Mouse (Mus musculus) forebrain, embryonic 14.5 days (tissue): ENCODE measurements at regions not wholly inside any gene's neighbourhood (a gene's known extent, or its start where the extent isn't known, plus 50 kb on each side); places are given as distances from the start of the nearest gene placed in this dataset.
A peak's percentile ranks its signal among the peaks of the same experiment; 100 is the strongest.

ENCODE experiments used
- ATAC-seq: fragments of 200-750 bp; cut with Nextera tagmentation; 2 replicates; pipeline ENCODE4 v1.8.0; 2017; ENCODE audit warnings: mild to moderate bottlenecking, moderate library complexity
- DNase-seq: peaks from one replicate; pipeline ENCODE4 v3.0.0-alpha.2; 2015; ENCODE audit warnings: low spot score
- H3K27ac ChIP-seq: fragments of 300-500 bp; sonication (generic); 2 replicates; pipeline ENCODE4 v1.5.1; 2014; ENCODE audit warnings: low read depth, mild to moderate bottlenecking, control low read depth, low read length, moderate library complexity
- H3K27me3 ChIP-seq: fragments of 300-500 bp; sonication (generic); replicated peaks from 2 replicates; pipeline ENCODE4 v1.6.1; 2014; ENCODE audit warnings: low read length, control low read depth, mixed read lengths; ENCODE audit not compliant: control insufficient read depth, insufficient read depth
- H3K36me3 ChIP-seq: fragments of 300-500 bp; sonication (generic); 2 replicates; pipeline ENCODE4 v1.6.1; 2014; ENCODE audit warnings: low read length, control low read depth; ENCODE audit not compliant: control insufficient read depth, insufficient read depth
- H3K4me1 ChIP-seq: fragments of 300-500 bp; sonication (generic); 2 replicates; pipeline ENCODE4 v1.6.1; 2014; ENCODE audit warnings: antibody characterized with exemption, low read length, control low read depth; ENCODE audit not compliant: control insufficient read depth, insufficient read depth
- H3K4me2 ChIP-seq: fragments of 300-500 bp; sonication (generic); 2 replicates; pipeline ENCODE4 v1.6.1; 2014; ENCODE audit warnings: mild to moderate bottlenecking, control low read depth, low read length
- H3K4me3 ChIP-seq: fragments of 300-500 bp; sonication (generic); 2 replicates; pipeline ENCODE4 v1.5.1; 2014; ENCODE audit warnings: low read depth, low read length, control low read depth
- H3K9ac ChIP-seq: fragments of 300-500 bp; sonication (generic); 2 replicates; pipeline ENCODE4 v1.6.1; 2014; ENCODE audit warnings: mild to moderate bottlenecking, low read length, control low read depth, moderate library complexity
- H3K9me3 ChIP-seq: fragments of 300-500 bp; sonication (generic); replicated peaks from 2 replicates; pipeline ENCODE4 v1.6.1; 2016; ENCODE audit warnings: low read length, control low read depth, mixed read lengths; ENCODE audit not compliant: control insufficient read depth
- WGBS: fragments of 180-500 bp; shearing (Covaris S2); extraction: QIAGEN DNeasy Blood & Tissue Kit; methylation state at CpG from one replicate; pipeline ENCODE4 v1.1.7; 2014; 5-methylcytosine and 5-hydroxymethylcytosine counted together

- no peaks in the 10 kb centered on the region for H3K36me3 ChIP-seq
- DNase-seq = no peak
- no peak overlapping the region for H3K4me2 ChIP-seq
- H3K27me3 ChIP-seq = no peaks in the 10 kb centered on the region
- no peaks in the 10 kb centered on the region for H3K9me3 ChIP-seq
- WGBS = 44% methylated on average over 3 of the region's 3 CpGs
- no peak overlapping the region for H3K9ac ChIP-seq
- no peak overlapping the region for H3K4me3 ChIP-seq
- no peak overlapping the region for H3K27ac ChIP-seq
- no peaks in the 10 kb centered on the region for H3K4me1 ChIP-seq
- ATAC-seq = no peak
Observed at GRCm38 (mm10) chr3:8123141-8123540, 1486.7 kb downstream of the Zfp704 start.

GRCm38 (mm10) chr3:8098291-8098690 lies 1478.0 kb upstream of the 1700008P02Rik start:
- no peaks in the 10 kb centered on the region for H3K27me3 ChIP-seq
- no peaks in the 10 kb centered on the region for H3K4me1 ChIP-seq
- no peaks in the 10 kb centered on the region for H3K36me3 ChIP-seq
- DNase-seq = no peak
- ATAC-seq = no peak
- WGBS = 86% methylated on average over 1 of the region's 1 CpGs
- no peak overlapping the region for H3K4me2 ChIP-seq
- no peak overlapping the region for H3K27ac ChIP-seq
- no peak overlapping the region for H3K4me3 ChIP-seq
- no peaks in the 10 kb centered on the region for H3K9me3 ChIP-seq
- H3K9ac ChIP-seq = no peak overlapping the region

- DNase-seq (no peak), ATAC-seq (no peak)
- Histone ChIP-seq H3K9me3 (no peaks in the 10 kb centered on the region), H3K27ac (no peak overlapping the region), H3K4me3 (no peak overlapping the region), H3K36me3 (no peaks in the 10 kb centered on the region), H3K9ac (no peak overlapping the region), H3K4me2 (no peak overlapping the region), H3K27me3 (no peaks in the 10 kb centered on the region), H3K4me1 (no peaks in the 10 kb centered on the region)
- WGBS = 79% methylated on average over 2 of the region's 2 CpGs
Observed at GRCm38 (mm10) chr3:8084749-8085148, 1464.5 kb upstream of the 1700008P02Rik start.

GRCm38 (mm10) chr3:8053711-8054110 lies 1433.5 kb upstream of the 1700008P02Rik start:
- no peak overlapping the region for H3K27ac ChIP-seq
- DNase-seq (no peak), ATAC-seq (no peak)
- H3K9ac ChIP-seq = no peak overlapping the region
- no peak overlapping the region for H3K4me3 ChIP-seq
- no peaks in the 10 kb centered on the region for H3K9me3 ChIP-seq
- no peaks in the 10 kb centered on the region for H3K36me3 ChIP-seq
- no peaks in the 10 kb centered on the region for H3K27me3 ChIP-seq
- no peaks in the 10 kb centered on the region for H3K4me1 ChIP-seq
- no peak overlapping the region for H3K4me2 ChIP-seq

- no peaks in the 10 kb centered on the region for H3K27me3 ChIP-seq
- no peak overlapping the region for H3K4me3 ChIP-seq
- no peak overlapping the region for H3K9ac ChIP-seq
- no peak overlapping the region for H3K27ac ChIP-seq
- 86% methylated on average over 4 of the region's 4 CpGs for WGBS
- H3K4me1 ChIP-seq = no peaks in the 10 kb centered on the region
- DNase-seq (no peak), ATAC-seq (no peak)
- H3K4me2 ChIP-seq = no peak overlapping the region
- H3K9me3 ChIP-seq = no peaks in the 10 kb centered on the region
- no peaks in the 10 kb centered on the region for H3K36me3 ChIP-seq
Observed at GRCm38 (mm10) chr3:8051167-8051566, 1430.9 kb upstream of the 1700008P02Rik start.

- Histone ChIP-seq H3K27me3 (no peaks in the 10 kb centered on the region), H3K4me3 (no peak overlapping the region), H3K27ac (no peak overlapping the region), H3K36me3 (no peaks in the 10 kb centered on the region), H3K9me3 (no peaks in the 10 kb centered on the region), H3K4me2 (no peak overlapping the region), H3K4me1 (no peaks in the 10 kb centered on the region), H3K9ac (no peak overlapping the region)
- no peak for ATAC-seq
- 87% methylated on average over 1 of the region's 1 CpGs for WGBS
- DNase-seq = no peak
Observed at GRCm38 (mm10) chr3:8049706-8050105, 1429.5 kb upstream of the 1700008P02Rik start.

GRCm38 (mm10) chr3:8046348-8046747 lies 1426.1 kb upstream of the 1700008P02Rik start:
- Histone ChIP-seq H3K36me3 (no peaks in the 10 kb centered on the region), H3K27me3 (no peaks in the 10 kb centered on the region), H3K4me3 (no peak overlapping the region), H3K4me1 (no peaks in the 10 kb centered on the region), H3K9me3 (no peaks in the 10 kb centered on the region), H3K27ac (no peak overlapping the region), H3K4me2 (no peak overlapping the region), H3K9ac (no peak overlapping the region)
- DNase-seq = no peak
- no peak for ATAC-seq
- 54% methylated on average over 3 of the region's 3 CpGs for WGBS

GRCm38 (mm10) chr3:8036697-8037096 lies 1416.5 kb upstream of the 1700008P02Rik start:
- Histone ChIP-seq H3K27me3 (no peaks in the 10 kb centered on the region), H3K4me1 (no peaks in the 10 kb centered on the region), H3K36me3 (no peaks in the 10 kb centered on the region), H3K4me3 (no peak overlapping the region), H3K9me3 (no peaks in the 10 kb centered on the region), H3K27ac (no peak overlapping the region), H3K4me2 (no peak overlapping the region), H3K9ac (no peak overlapping the region)
- WGBS = 59% methylated on average over 1 of the region's 1 CpGs
- DNase-seq (peak; percentile 29), ATAC-seq (no peak)

- no peaks in the 10 kb centered on the region for H3K4me1 ChIP-seq
- ATAC-seq = 0 out of 2 replicates have a peak, but pooled peaks have one; percentile 34
- H3K9me3 ChIP-seq = no peaks in the 10 kb centered on the region
- H3K4me2 ChIP-seq = no peak overlapping the region
- DNase-seq = no peak
- no peak overlapping the region for H3K27ac ChIP-seq
- no peak overlapping the region for H3K4me3 ChIP-seq
- no peak overlapping the region for H3K9ac ChIP-seq
- H3K36me3 ChIP-seq = no peaks in the 10 kb centered on the region
- H3K27me3 ChIP-seq = no peaks in the 10 kb centered on the region
- WGBS = 82% methylated on average over 14 of the region's 14 CpGs
Observed at GRCm38 (mm10) chr3:8035091-8035729, 1415.0 kb upstream of the 1700008P02Rik start.
